Mouse (Mus musculus) intestine, embryonic 16.5 days (tissue): ENCODE results near the gene Setd1b. TPM values are rescaled to one million over a fixed set of nuclear protein-coding genes. Genes with fewer than 3 reads are reported as not detected.

Experiments
- ATAC-seq: fragments of 200-750 bp; cut with Nextera tagmentation; 2 replicates; pipeline ENCODE4 v1.8.0; 2017; ENCODE audit warnings: moderate TSS enrichment, moderate library complexity
- H3K27ac ChIP-seq: fragments of 300-500 bp; sonication (generic); 2 replicates; pipeline ENCODE4 v1.5.1; 2014; ENCODE audit warnings: mild to moderate bottlenecking, low read length
- H3K27me3 ChIP-seq: fragments of 300-500 bp; sonication (generic); replicated peaks from 2 replicates; pipeline ENCODE4 v1.6.1; 2014; ENCODE audit warnings: low read length, control low read depth, mixed read lengths; ENCODE audit not compliant: control insufficient read depth, insufficient read depth
- H3K36me3 ChIP-seq: fragments of 300-500 bp; sonication (generic); 2 replicates; pipeline ENCODE4 v1.6.1; 2014; ENCODE audit warnings: low read length, control low read depth; ENCODE audit not compliant: control insufficient read depth, insufficient read depth
- H3K4me1 ChIP-seq: fragments of 300-500 bp; sonication (generic); 2 replicates; pipeline ENCODE4 v1.6.1; 2014; ENCODE audit warnings: low read length, control low read depth, mixed read lengths; ENCODE audit not compliant: control insufficient read depth, insufficient read depth
- H3K4me2 ChIP-seq: fragments of 300-500 bp; sonication (generic); 2 replicates; pipeline ENCODE4 v1.6.1; 2014; ENCODE audit warnings: low read depth, low read length, control low read depth
- H3K4me3 ChIP-seq: fragments of 300-500 bp; sonication (generic); 2 replicates; pipeline ENCODE4 v1.5.1; 2014; ENCODE audit warnings: mild to moderate bottlenecking, low read length
- H3K9ac ChIP-seq: fragments of 300-500 bp; sonication (generic); 2 replicates; pipeline ENCODE4 v1.6.1; 2014; ENCODE audit warnings: low read depth, low read length
- H3K9me3 ChIP-seq: fragments of 300-500 bp; sonication (generic); 2 replicates; pipeline ENCODE4 v1.6.1; 2016; ENCODE audit warnings: low read length, control low read depth; ENCODE audit not compliant: control insufficient read depth
- WGBS: fragments of 180-500 bp; shearing (Covaris S2); extraction: QIAGEN DNeasy Blood & Tissue Kit; methylation state at CpG from one replicate; pipeline ENCODE4 v1.1.7; 2014; 5-methylcytosine and 5-hydroxymethylcytosine counted together
- polyA plus RNA-seq: library from polyadenylated mRNA; unstranded; fragments of >200 nt; fragmentation: Nextera tagmentation; extraction: Ambion mirVana; gene quantifications from 2 replicates; pipeline ENCODE4 v1.2.1, GENCODE M21; 2015

Gene Setd1b
- polyA plus RNA-seq, 1 experiment from 2014 or later: 6.9 TPM

GRCm38 (mm10) chr5:123137044-123137909 lies 4.7 kb upstream of the Setd1b start:
- no peaks in the 10 kb centered on the region for H3K27me3 ChIP-seq

GRCm38 (mm10) chr5:123137910-123138229 lies 4.1 kb upstream of the Setd1b start:
- Histone ChIP-seq H3K9me3 (no peaks in the 10 kb centered on the region), H3K4me1 (peaks cover 48% of the 10 kb centered on the region), H3K27me3 (no peaks in the 10 kb centered on the region), H3K4me2 (peak overlapping the region; percentile 96), H3K9ac (peak overlapping the region; percentile 97), H3K36me3 (no peaks in the 10 kb centered on the region), H3K4me3 (peak overlapping the region; percentile 62), H3K27ac (peak overlapping the region; percentile 100)
- ATAC-seq: no peak
- 2% methylated on average over 6 of the region's 6 CpGs for WGBS

More at GRCm38 (mm10) chr5:123137044-123137909, 4.7 kb upstream of the Setd1b start:
- no peaks in the 10 kb centered on the region for H3K36me3 ChIP-seq
- peak overlapping the region; percentile 96 for H3K4me2 ChIP-seq
- peak overlapping the region; percentile 97 for H3K9ac ChIP-seq
- H3K27ac ChIP-seq: peak overlapping the region; percentile 100
- peak overlapping the region; percentile 62 for H3K4me3 ChIP-seq
- no peaks in the 10 kb centered on the region for H3K9me3 ChIP-seq
- peaks cover 54% of the 10 kb centered on the region for H3K4me1 ChIP-seq
- ATAC-seq: peak; percentile 19
- WGBS: 3% methylated on average over 20 of the region's 20 CpGs

- peak overlapping the region; percentile 100 for H3K27ac ChIP-seq
- H3K4me3 ChIP-seq: peak overlapping the region; percentile 62
- under 1% methylated on average over 37 of the region's 40 CpGs for WGBS
- H3K9ac ChIP-seq: peak overlapping the region; percentile 97
- H3K36me3 ChIP-seq: no peaks in the 10 kb centered on the region
- ATAC-seq: peak; percentile 39
- no peaks in the 10 kb centered on the region for H3K27me3 ChIP-seq
- H3K4me2 ChIP-seq: peak overlapping the region; percentile 96
- H3K4me1 ChIP-seq: peaks cover 44% of the 10 kb centered on the region
- no peaks in the 10 kb centered on the region for H3K9me3 ChIP-seq
Observed at GRCm38 (mm10) chr5:123138230-123138911, 3.6 kb upstream of the Setd1b start.

GRCm38 (mm10) chr5:123138953-123139721 lies 2.9 kb upstream of the Setd1b start:
- Histone ChIP-seq H3K27ac (peak overlapping the region; percentile 100), H3K4me3 (peak overlapping the region; percentile 62), H3K9ac (peak overlapping the region; percentile 97), H3K27me3 (no peaks in the 10 kb centered on the region), H3K4me2 (peak overlapping the region; percentile 96), H3K4me1 (peaks cover 40% of the 10 kb centered on the region), H3K9me3 (no peaks in the 10 kb centered on the region), H3K36me3 (no peaks in the 10 kb centered on the region)
- WGBS: under 1% methylated on average over 39 of the region's 39 CpGs
- ATAC-seq: no peak

GRCm38 (mm10) chr5:123139722-123140627 lies 2.0 kb upstream of the Setd1b start:
- under 1% methylated on average over 28 of the region's 28 CpGs for WGBS
- H3K4me1 ChIP-seq: peaks cover 40% of the 10 kb centered on the region
- no peak for ATAC-seq

GRCm38 (mm10) chr5:123140694-123141554 lies 1.1 kb upstream of the Setd1b start:
- Histone ChIP-seq H3K4me1 (peaks cover 40% of the 10 kb centered on the region), H3K36me3 (no peaks in the 10 kb centered on the region), H3K4me3 (peak overlapping the region; percentile 88), H3K27me3 (no peaks in the 10 kb centered on the region), H3K9me3 (no peaks in the 10 kb centered on the region), H3K27ac (peak overlapping the region; percentile 98), H3K4me2 (peak overlapping the region; percentile 92), H3K9ac (peak overlapping the region; percentile 99)
- WGBS: 0% methylated on average over 31 of the region's 31 CpGs
- peak; percentile 36 for ATAC-seq

More at GRCm38 (mm10) chr5:123139722-123140627, 2.0 kb upstream of the Setd1b start:
- Histone ChIP-seq H3K9me3 (no peaks in the 10 kb centered on the region), H3K9ac (peak overlapping the region; percentile 97), H3K36me3 (no peaks in the 10 kb centered on the region), H3K27me3 (no peaks in the 10 kb centered on the region), H3K27ac (peak overlapping the region; percentile 100), H3K4me2 (peak overlapping the region; percentile 96), H3K4me3 (peak overlapping the region; percentile 62)

- H3K9ac ChIP-seq: peak overlapping the region; percentile 99
- ATAC-seq: no peak
- no peaks in the 10 kb centered on the region for H3K27me3 ChIP-seq
- H3K4me2 ChIP-seq: peak overlapping the region; percentile 92
- peaks cover 37% of the 10 kb centered on the region for H3K4me1 ChIP-seq
- under 1% methylated on average over 32 of the region's 38 CpGs for WGBS
- peak overlapping the region; percentile 88 for H3K4me3 ChIP-seq
- no peaks in the 10 kb centered on the region for H3K9me3 ChIP-seq
- peak overlapping the region; percentile 98 for H3K27ac ChIP-seq
- no peaks in the 10 kb centered on the region for H3K36me3 ChIP-seq
Observed at GRCm38 (mm10) chr5:123141555-123142160, 335 bp upstream of the Setd1b start.
